Mouse (Mus musculus) G1E (cell line): ENCODE measurements at regions not wholly inside any gene's neighbourhood (a gene's known extent, or its start where the extent isn't known, plus 50 kb on each side); places are given as distances from the start of the nearest gene placed in this dataset.

Source experiments
- CTCF ChIP-seq: IDR thresholded peaks from 2 replicates; pipeline ENCODE4 v1.5.1; 2012; ENCODE audit warnings: low read depth, low read length, inconsistent platforms, mixed read lengths
- GATA1 ChIP-seq: IDR thresholded peaks from 2 replicates; pipeline ENCODE4 v1.6.1; 2012; ENCODE audit warnings: borderline replicate concordance, low read length, inconsistent platforms, mixed read lengths
- GATA2 ChIP-seq: IDR thresholded peaks from 2 replicates; pipeline ENCODE4 v1.6.1; 2012; ENCODE audit warnings: low read depth, low read length, inconsistent platforms, borderline replicate concordance
- TAL1 ChIP-seq: conservative IDR thresholded peaks from 2 replicates; pipeline ENCODE4 v1.6.1; 2012; ENCODE audit warnings: low read depth, low read length, inconsistent platforms, mixed read lengths

GRCm38 (mm10) chr17:9328886-9329455, 92.9 kb upstream of the Gm17728 start:
- TF ChIP-seq GATA1 (no peak), CTCF (no peak), TAL1 (no peak), GATA2 (no peak)
